Mouse (Mus musculus): ENCODE measurements around the gene Zbed6. TPM values are rescaled to one million over a fixed set of nuclear protein-coding genes. Genes with fewer than 3 reads are reported as not detected.

Zbed6 gene
- total RNA-seq, 2 experiments from 2014 or later = 27.2 TPM; not detected in 1

DNA sequence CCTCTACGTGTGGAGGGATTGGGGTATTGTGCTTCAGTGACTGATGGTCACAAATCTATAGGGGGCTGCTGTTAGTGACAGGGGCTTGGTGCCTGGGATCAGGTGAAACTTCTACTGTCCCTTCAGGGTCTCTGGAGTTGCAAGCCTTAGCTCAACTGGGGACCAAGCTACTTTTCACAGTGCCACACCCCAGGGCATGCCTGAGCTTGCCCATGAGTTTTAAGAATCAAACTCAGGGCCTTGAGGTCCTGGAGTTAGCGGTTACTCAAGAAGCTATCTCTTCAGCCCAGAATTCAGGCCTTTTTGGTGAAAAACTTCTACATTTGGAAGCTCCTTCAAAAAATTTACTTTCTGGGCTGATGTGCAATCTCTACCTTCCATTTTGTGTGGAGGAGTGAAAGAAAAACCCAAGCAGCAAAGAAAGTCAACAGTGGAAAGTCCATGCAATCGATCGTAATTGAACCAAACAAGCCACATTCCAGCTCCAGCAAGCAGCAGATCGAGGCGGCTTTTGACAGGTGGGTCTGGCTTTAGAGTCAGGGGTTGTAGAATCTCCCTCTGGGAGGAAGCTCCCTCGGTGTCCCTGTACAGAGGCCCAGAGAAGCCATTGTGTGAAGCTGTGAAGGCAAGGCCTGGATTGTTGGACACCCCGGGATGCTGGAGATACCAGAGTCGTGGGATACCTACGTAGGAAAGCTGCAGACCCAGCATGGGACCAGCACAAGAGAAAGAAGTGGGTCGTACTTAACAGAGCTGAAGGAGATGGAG lies 3.7 kb upstream of the Zbed6 start:
- no peak for ATAC-seq (replicated peaks; ENCODE audit: low FRiP score, poor library complexity, severe bottlenecking)

DNA sequence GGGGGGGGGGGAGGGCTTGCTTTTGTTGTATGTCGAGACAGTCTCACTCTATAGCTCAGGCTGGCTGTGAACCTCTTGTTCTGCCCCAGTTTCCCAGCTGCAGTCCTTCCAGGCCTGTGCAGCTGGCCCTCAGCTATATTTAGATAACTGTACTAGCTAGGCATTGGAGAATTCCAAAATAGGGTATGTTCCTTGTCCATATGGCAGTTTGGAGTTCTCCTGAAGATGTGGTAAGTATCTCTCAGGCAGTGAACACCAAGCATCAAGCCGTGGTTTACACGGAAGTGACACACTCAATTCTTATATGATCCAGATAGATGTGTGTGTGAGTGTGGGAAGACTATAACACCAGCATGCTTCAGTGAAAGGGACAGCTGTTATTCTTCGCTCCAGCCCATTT lies 2.7 kb upstream of the Zbed6 start:
- ATAC-seq (replicated peaks; ENCODE audit: low FRiP score, poor library complexity, severe bottlenecking) = no peak

DNA sequence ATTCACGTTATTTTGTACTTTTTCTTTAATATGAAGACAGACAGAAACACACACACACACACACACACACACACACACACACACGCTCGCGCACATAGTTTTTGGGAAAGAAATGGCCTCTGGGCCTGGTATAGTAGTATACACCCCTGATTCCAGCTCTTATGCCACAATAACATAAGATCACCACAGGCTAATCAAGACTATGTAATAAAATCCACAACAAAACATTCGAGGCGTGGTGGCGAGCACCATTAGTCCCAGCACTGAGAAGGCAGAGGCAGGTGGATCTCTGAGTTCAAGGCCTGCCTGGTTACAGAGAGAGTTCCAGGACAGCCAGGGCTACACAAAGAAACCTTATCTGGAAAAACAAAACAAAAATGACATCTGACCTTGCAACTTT lies 2.3 kb upstream of the Zbed6 start:
- no peak for ATAC-seq (replicated peaks; ENCODE audit: low FRiP score, poor library complexity, severe bottlenecking)

DNA sequence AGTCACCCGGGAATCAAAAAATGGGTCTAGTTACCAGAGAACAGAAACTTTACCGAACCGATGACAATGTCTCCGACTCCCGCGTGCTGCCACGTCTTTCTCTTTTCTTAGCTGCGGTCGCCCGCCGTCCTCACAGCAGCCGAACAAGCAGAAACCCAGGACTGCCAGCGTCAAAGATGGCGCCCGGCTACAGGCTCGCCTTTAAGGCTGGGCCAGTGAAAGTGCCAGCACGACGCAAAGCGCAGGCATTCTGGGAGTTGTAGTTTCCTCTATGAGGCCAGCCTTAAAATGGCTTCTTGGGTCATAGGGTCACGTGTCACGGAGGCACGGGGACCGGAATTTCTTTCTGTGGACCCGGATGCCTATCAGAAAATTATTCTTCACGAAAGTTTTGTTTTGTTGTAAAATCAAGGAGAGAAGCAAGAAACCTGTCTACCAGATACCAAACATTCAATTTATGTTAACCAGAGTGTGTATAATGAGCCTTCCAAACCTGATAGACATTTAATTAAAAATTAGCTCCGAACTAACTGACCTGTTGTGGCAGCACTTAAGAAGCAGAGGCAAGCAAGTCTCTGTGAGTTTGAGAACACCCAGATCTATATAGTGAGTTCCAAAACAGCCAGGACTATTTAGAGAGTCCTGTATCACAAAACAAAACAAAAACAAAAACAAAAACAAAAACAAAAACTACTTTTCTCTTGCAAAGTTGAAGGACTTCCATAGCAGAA lies 683 bp upstream of the Zbed6 start, which contains the start of gene Gm38394:
Gene Gm38394 (minus strand): TSS at position 116 of the 731 bp plus-strand sequence.
- ATAC-seq (replicated peaks; ENCODE audit: low FRiP score, poor library complexity, severe bottlenecking) = peak; percentile 98

DNA sequence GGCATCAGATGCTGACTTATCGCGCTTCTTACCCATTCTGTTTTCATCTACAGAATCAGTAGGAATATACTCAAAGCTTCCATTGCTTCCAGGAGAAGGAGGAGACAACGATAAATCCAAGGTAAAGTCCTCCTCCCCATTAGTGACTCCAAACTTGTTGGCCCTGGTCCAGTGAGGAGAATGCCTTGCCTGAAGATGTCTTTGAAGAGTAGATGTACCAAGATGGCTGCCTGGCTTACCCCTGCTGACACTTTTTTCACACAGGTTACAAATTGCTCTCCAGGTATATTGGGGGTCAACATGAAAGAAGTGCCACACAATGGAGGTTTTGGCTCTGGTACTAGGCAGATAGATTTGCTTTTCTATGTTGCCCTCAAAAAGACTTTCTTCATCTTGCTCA lies 1.8 kb downstream of the Zbed6 start:
- ATAC-seq (replicated peaks; ENCODE audit: low FRiP score, poor library complexity, severe bottlenecking) = no peak

DNA sequence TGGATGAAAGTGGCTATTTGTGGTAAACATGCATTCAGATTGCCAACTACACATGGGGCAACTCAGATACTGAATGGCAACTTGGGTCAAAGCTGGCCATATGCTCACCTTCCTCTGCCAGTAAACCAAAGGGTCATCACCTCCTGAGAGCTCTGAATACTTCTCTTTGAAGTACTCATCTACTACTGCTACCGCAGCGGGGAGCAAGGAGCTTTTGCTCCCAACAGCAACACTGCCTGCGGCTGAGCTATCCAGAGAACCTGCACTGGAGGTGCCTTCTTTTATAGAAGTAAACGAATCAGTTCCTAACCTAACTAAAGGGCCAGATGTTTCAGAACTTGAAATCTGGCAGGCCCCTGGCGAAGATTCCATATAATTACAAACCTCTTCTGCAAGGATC lies 3.9 kb downstream of the Zbed6 start:
- no peak for ATAC-seq (replicated peaks; ENCODE audit: low FRiP score, poor library complexity, severe bottlenecking)

DNA sequence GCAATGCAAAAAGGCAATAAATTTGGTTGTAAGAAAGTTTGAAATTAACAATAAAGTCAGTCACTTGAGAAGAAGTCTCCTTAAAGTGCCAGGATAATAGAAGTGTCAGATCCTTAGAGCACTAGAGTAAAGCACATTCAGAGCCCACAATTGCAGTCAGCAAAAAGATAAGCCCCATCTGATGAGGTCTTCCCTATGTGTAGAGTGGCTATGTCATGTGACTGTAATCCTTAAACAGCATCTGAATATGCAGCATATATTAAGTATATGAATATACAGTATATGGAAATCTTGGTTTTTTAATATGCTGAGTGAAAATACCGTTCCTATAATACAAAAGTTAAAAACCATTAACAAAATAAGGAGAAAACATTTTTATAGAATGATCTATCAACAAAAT lies 7.7 kb downstream of the Zbed6 start:
- no peak for ATAC-seq (replicated peaks; ENCODE audit: low FRiP score, poor library complexity, severe bottlenecking)

DNA sequence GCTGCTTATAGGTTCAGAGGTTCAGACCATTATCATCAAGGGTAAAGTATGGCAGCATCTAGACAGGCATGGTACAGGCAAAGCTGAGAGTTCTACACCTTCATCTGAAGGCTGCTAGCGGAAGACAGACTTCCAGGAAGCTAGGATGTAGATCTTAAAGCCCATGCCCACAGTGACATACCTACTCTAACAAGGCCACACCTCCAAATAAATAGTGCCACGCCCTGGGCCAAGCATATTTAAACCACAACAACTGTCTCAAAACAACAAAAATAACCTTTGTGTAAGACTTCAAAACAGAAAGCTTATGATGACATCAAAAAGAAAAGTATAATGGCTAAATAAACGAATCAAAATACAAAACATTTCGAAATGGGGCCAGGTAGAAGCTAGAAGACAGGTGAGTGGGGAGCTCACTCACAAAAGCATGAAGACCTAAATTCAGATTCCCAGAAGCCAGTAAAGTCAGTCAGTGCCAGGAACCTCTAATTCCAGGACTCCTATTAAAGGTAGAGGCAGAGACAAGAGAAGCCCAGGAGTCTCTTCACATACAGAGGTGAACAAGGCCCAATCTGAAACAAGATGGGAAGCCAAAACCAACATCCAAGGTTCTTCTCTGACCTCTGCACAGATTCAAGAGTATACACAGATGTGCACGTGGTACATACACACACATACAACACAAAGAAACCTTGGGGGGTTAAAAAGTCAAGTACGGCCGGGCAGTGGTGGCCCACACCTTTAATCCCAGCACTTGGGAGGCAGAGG lies 10.2 kb downstream of the Zbed6 start:
- ATAC-seq (replicated peaks; ENCODE audit: low FRiP score, poor library complexity, severe bottlenecking) = no peak

DNA sequence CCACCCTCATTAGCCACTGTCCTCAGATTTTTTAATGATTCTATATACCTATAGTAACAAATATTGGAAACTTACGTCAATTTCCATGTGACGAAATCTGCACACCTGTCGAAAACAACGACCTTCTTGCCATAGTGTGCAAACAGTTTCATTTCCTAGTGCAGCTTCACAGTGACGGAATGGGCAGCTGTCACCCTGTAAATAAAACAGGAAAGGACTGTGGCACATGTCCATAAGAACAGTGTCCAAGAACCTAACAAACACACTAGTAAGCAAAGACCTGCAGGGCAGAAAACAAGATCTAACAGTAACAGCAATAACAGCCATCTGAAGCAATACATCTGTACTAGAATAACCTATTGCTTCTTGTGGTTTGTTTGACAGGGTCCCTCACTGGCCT lies 15.0 kb downstream of the Zbed6 start:
- no peak for ATAC-seq (replicated peaks; ENCODE audit: low FRiP score, poor library complexity, severe bottlenecking)

DNA sequence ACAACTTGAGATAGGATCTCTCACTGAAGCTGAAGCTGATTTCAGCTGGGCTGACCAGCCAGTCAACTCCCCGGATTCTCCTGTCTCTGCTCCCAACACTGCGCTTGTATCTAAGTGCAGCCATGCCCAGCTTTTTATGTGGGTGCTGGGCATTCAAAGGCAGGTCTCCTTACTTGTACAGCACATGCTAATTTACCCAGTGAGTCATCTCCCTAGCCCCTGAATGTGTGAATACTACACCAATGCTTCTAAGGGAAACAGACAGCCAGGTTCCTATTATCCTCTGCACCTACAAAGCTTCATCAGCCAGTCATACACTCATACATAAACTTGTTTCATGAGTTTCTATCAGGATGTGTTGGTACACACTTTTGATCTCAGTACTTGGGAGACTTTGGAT lies 19.5 kb downstream of the Zbed6 start:
- ATAC-seq (replicated peaks; ENCODE audit: low FRiP score, poor library complexity, severe bottlenecking) = no peak

DNA sequence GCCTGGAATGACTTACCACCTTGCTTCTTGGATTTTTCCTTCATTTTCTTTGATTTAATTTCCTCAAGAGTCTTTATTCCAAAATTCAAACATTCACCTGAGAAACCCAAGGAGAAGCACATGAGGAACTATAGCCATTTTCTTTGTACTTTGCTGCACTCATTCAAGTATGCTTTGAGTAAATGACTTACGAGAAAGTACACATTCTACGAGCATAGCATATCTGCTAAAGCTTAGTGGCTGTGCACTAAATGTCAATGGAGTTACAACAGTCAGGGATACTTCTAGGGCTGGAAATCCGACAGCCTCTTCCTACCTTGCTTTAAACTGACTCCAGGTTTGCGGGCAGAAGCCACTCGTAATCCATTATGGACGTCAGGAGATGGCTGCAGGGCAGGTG lies 22.2 kb downstream of the Zbed6 start:
- ATAC-seq (replicated peaks; ENCODE audit: low FRiP score, poor library complexity, severe bottlenecking) = no peak

DNA sequence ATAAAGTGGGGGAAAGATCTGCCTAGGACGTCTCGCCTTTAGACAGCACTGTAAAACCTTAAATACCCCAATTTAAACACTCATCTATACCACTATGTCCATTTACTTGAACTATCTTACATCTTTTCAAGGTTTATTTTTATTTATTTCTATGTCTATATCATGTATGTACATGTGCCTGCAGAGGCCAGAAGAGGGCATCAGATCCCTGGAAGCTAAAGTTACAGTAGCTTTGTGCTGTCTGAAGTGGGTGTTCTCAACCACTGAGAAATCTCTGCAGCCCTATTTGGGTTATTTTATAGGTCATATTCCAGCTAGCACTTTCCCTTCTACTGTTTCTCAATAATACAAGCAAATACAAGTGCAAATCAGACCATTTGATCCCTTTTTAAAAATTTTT lies 28.5 kb downstream of the Zbed6 start:
- no peak for ATAC-seq (replicated peaks; ENCODE audit: low FRiP score, poor library complexity, severe bottlenecking)

DNA sequence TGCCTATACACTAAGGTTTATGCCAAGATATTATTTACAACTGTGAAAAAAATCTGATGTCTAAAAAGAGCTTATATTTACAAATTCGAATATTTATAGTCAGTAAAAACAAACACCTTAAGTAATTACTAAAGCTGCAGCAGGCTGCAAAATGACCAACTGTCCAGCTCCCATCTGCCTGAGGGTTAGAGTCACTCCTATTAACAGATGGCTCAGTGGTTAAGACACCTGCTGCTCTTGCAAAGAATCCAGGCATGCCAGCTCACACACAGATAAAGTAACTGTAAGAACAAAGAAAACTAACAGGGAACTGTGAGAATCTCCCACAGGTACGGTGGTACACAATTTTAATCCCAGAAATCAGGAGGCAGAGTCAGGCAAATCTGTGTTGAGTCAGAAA lies 35.6 kb downstream of the Zbed6 start:
- ATAC-seq (replicated peaks; ENCODE audit: low FRiP score, poor library complexity, severe bottlenecking) = no peak

DNA sequence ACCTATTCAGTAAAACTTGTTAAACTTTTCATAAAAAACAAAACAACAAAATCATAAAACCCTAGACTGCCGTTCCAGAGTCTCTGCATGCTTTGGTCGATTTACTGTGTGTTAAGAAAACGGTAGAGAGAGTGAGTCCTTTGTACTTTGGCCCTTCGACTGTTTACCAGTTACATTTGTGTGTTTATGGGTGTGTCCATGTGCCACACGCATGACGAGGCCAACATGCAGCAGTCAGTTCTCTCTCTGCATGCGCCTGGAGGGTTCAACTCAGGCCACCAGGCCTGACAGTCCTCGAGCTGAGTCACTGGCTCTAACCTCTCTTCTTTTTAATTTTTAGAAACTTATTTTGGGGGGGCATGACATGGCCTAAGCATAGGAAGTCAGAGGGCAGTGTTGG lies 42.4 kb downstream of the Zbed6 start:
- ATAC-seq (replicated peaks; ENCODE audit: low FRiP score, poor library complexity, severe bottlenecking) = peak; percentile 69

DNA sequence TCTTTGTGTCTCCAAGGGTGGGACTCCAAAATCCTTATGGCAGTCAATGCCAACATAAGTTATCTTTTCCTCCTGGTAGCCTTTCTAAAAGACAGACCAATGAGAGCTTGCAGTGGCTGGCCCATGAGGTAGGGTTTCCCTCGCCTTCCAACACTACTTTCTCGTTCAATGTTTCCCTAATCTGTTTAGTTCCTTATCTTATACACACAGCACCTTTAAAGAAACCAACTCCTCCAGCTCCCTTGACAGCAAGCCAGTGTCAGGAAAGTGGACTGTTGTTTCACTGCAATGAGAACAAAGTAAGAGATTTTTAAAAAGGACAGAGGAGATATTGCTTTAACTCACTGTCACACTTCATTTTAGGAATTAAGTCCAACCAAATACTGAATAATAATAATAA lies 42.8 kb downstream of the Zbed6 start:
- no peak for ATAC-seq (replicated peaks; ENCODE audit: low FRiP score, poor library complexity, severe bottlenecking)

DNA sequence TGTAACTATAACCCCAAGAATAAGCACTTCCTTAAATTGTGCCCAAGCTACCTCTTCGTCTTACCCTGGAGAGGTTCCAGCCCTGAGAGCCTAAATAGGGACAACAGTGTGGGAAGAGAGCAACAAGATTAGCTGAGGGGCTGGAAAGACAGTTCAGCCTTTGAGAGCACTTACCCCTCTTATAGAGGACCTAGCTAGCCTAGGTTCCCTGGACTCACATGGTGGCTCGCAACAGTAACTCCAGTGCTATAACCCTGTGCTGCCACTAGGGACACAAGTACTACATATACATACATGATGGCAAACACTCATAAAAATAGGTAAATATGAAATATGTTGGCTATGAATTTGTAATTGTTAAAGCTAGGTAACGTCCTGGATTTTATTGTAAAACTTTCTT lies 46.9 kb downstream of the Zbed6 start:
- no peak for ATAC-seq (replicated peaks; ENCODE audit: low FRiP score, poor library complexity, severe bottlenecking)

DNA sequence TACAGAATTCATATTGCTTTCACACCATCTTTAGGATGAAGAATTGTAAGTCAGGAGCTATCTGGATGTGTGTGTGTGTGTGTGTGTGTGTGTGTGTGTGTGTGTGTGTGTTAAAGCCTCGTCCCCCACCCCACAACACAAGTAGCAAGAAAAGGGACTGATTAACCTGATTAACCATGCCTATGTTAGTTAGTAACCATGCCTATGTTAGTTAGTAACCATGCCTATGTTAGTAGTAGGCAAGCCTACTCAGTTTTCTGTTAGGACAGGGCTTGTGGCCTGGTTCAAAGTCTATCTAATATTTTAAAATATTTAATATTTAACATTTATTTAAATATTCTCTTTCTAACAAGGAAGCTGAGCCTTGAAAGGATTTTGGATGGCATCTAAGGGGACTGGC lies 49.2 kb downstream of the Zbed6 start:
- ATAC-seq (replicated peaks; ENCODE audit: low FRiP score, poor library complexity, severe bottlenecking) = no peak

DNA sequence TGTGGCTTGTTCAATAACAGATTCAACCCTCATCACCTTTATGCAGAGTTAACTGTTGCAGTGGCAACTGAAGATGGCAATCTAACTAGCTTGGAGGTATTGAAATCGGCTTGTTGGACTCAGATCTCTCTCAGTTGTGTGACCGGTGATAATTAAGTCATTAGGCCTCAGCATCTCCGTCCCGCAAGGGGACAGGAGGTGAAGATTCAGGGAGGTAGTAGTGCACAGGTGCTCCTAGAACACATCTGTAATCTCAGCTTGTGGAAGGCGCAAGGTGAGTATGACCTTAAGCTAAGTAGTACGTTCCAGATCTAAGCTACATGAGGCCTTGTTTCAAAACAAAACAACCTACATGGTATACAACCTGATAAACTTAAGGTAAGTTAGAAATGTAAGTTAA lies 50.1 kb downstream of the Zbed6 start:
- ATAC-seq (replicated peaks; ENCODE audit: low FRiP score, poor library complexity, severe bottlenecking) = peak; percentile 2; the same call in 1 of the 2 replicates

DNA sequence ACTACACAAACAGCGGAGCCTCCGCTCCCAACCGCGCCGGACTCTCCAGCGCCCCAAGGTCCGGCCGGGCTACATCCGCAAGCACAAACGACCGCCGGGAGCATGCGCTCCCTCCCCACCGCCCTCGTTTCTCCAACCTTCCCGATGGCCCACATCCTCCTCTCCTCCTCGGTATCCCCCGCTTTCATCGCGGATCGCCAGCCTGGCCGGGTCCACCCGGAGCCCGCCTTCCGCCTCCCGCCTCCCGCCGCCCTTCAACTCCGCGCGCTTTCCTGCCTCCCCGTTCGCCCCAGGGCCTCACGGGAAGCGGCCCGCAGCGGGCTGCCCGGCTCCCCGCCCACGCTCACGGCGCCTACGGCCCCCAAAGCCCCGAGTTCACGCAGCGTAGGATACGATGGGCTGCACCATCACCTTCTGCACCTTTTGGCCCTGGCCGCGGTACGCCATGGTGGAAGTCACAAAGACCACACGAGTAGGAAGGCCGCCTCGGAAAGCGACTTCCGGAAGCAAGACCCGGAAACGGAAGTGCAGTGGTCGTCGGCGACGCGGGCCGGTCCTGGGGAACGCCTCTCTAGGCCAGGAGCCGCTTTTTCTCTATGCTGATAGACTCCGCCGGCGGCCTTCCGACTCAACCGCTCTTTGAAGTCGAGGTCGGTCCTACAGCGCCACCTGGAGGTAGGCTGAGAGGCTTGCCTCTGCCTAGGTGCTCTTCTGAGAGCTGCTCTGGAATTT lies 50.7 kb downstream of the Zbed6 start, which contains the start of gene Snrpe:
Gene Snrpe (minus strand): TSS at position 521 of the 732 bp plus-strand sequence.
- peak; percentile 99 for ATAC-seq (replicated peaks; ENCODE audit: low FRiP score, poor library complexity, severe bottlenecking)
